Mouse (Mus musculus) regulatory T cell (primary cell): ENCODE results near the gene Cep72.
"Not testable (repeated sequence)": the region's sequence is repeated elsewhere in the genome, so short reads cannot be mapped to it uniquely, and the experiment has no call there.

Source experiments
- in situ Hi-C: fragments of 300-600 bp; cut with MboI, MseI; formaldehyde crosslinking; loops from one replicate; pipeline ENCODE4 v1.15.1; 2025; ENCODE audit warnings: high pct_unique_total_duplicates

Cep72 gene

GRCm38 (mm10) chr13:74031133-74031532, 31.0 kb downstream of the Cep72 start:
- in situ Hi-C loops = no loop called here

GRCm38 (mm10) chr13:74030691-74031090, 31.4 kb downstream of the Cep72 start:
- in situ Hi-C loops = no loop called here

- in situ Hi-C loops = loop anchor here (5.0 kb wide), 1 partner anchor 57 kb away; no protein-coding TSS in a partner anchor
These were observed 33.1 kb downstream of the Cep72 start for GRCm38 (mm10) chr13:74029013-74029412.

- in situ Hi-C loops = loop anchor here (5.0 kb wide), 1 partner anchor 56 kb away; no protein-coding TSS in a partner anchor
These were observed 34.0 kb downstream of the Cep72 start for GRCm38 (mm10) chr13:74028116-74028515.

GRCm38 (mm10) chr13:74026215-74026614, 35.9 kb downstream of the Cep72 start:
- in situ Hi-C loops = loop anchor here (5.0 kb wide), 1 partner anchor 54 kb away; no protein-coding TSS in a partner anchor

- in situ Hi-C loops = loop anchor here (5.0 kb wide), 1 partner anchor 53 kb away; no protein-coding TSS in a partner anchor
These were observed 36.7 kb downstream of the Cep72 start for GRCm38 (mm10) chr13:74025151-74026081.

GRCm38 (mm10) chr13:74019006-74019405, 43.1 kb downstream of the Cep72 start:
- in situ Hi-C loops = not testable (repeated sequence)

- in situ Hi-C loops = no loop called here
These were observed 44.7 kb downstream of the Cep72 start for GRCm38 (mm10) chr13:74017426-74017825.

GRCm38 (mm10) chr13:74015908-74016307, 46.2 kb downstream of the Cep72 start:
- in situ Hi-C loops = no loop called here

GRCm38 (mm10) chr13:74010678-74011077, 51.4 kb downstream of the Cep72 start:
- in situ Hi-C loops = no loop called here

- in situ Hi-C loops = no loop called here
These were observed 52.1 kb downstream of the Cep72 start for GRCm38 (mm10) chr13:74009791-74010614.

GRCm38 (mm10) chr13:74008948-74009718, 53.0 kb downstream of the Cep72 start, which contains the start of gene Tppp:
Tppp (plus strand) TSS chr13:74009407.
- in situ Hi-C loops = no loop called here

- in situ Hi-C loops = not testable (repeated sequence)
These were observed 53.9 kb downstream of the Cep72 start for GRCm38 (mm10) chr13:74008216-74008615.

GRCm38 (mm10) chr13:74006881-74007280, 55.2 kb downstream of the Cep72 start:
- in situ Hi-C loops = not testable (repeated sequence)

GRCm38 (mm10) chr13:74001492-74001891, 60.6 kb downstream of the Cep72 start:
- in situ Hi-C loops = no loop called here

- in situ Hi-C loops = no loop called here
These were observed 61.1 kb downstream of the Cep72 start for GRCm38 (mm10) chr13:74000961-74001360.

GRCm38 (mm10) chr13:74000519-74000918, 61.6 kb downstream of the Cep72 start:
- in situ Hi-C loops = no loop called here

- in situ Hi-C loops = no loop called here
These were observed 65.6 kb downstream of the Cep72 start for GRCm38 (mm10) chr13:73996456-73996855.

- in situ Hi-C loops = no loop called here
These were observed 70.8 kb downstream of the Cep72 start for GRCm38 (mm10) chr13:73991267-73991666.

GRCm38 (mm10) chr13:73990761-73991160, 71.3 kb downstream of the Cep72 start:
- in situ Hi-C loops = no loop called here

- in situ Hi-C loops = no loop called here
These were observed 71.8 kb downstream of the Cep72 start for GRCm38 (mm10) chr13:73990325-73990724.
